In the genomic region with DNA sequence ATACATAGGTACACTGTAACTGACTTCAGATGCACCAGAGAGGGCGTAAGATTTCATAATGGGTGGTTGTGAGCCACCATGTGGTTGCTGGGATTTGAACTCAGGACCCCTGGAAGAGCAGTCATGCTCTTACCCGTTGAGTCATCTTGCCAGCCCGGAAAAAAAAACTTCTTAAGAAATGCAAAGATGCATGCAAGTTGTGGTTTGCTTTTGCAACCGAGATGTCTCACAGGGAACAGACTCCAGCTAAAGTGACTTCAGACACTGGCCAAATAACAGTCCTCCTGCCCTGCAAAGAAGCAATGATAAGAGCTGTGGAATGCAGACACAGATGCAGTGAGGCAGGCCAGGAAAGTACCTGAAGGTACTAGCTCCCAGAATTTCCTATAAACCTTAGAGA, we compare ENCODE assay signal across 25 mouse cellular contexts. TPM values are rescaled to one million over a fixed set of nuclear protein-coding genes. Genes with fewer than 3 reads are reported as not detected.
"Had no signal": no experiment of that assay in that cellular context is flagged by ENCODE, and none has a peak within 500 bp of the region (broad histone marks: within the 10 kb centered on the region; RNA-seq: fewer than 3 reads in every experiment).

No protein-coding gene starts in this region.

- H3K9me3 ChIP-seq: kidney, embryonic 15.5 days; limb, embryonic 10.5 days; limb, embryonic 13.5 days; liver, embryonic 12.5 days; liver, embryonic 15.5 days; megakaryocyte, embryonic 14.5 days; midbrain, embryonic 10.5 days; midbrain, embryonic 13.5 days; neural tube, embryonic 13.5 days had no signal

- H3K9ac ChIP-seq: kidney, embryonic 15.5 days; limb, embryonic 13.5 days; liver, embryonic 12.5 days; liver, embryonic 15.5 days; midbrain, embryonic 13.5 days; neural tube, embryonic 13.5 days had no signal

- H3K27me3 ChIP-seq: kidney, embryonic 15.5 days; limb, embryonic 13.5 days; liver, embryonic 12.5 days; liver, embryonic 15.5 days; midbrain, embryonic 13.5 days; neural tube, embryonic 13.5 days had no signal

- H3K4me1 ChIP-seq: kidney, embryonic 15.5 days; limb, embryonic 10.5 days; limb, embryonic 13.5 days; liver, embryonic 12.5 days; liver, embryonic 15.5 days; midbrain, embryonic 10.5 days; midbrain, embryonic 13.5 days; neural tube, embryonic 13.5 days had no signal

- H3K4me3 ChIP-seq: kidney, embryonic 15.5 days; layer of hippocampus, adult 2 months; limb, embryonic 10.5 days; limb, embryonic 13.5 days; liver, embryonic 12.5 days; liver, embryonic 15.5 days; midbrain, embryonic 10.5 days; midbrain, embryonic 13.5 days; myocyte; neural tube, embryonic 13.5 days had no signal

- ATAC-seq: intestine, postnatal 0 days; liver, embryonic 12.5 days; midbrain, embryonic 13.5 days; midbrain, embryonic 16.5 days had no signal

- H3K27ac ChIP-seq: kidney, embryonic 15.5 days; layer of hippocampus, adult 2 months; limb, embryonic 10.5 days; limb, embryonic 13.5 days; liver, embryonic 12.5 days; liver, embryonic 15.5 days; midbrain, embryonic 10.5 days; midbrain, embryonic 13.5 days; neural tube, embryonic 13.5 days had no signal

- H3K4me2 ChIP-seq: kidney, embryonic 15.5 days; limb, embryonic 13.5 days; liver, embryonic 12.5 days; liver, embryonic 15.5 days; midbrain, embryonic 13.5 days; neural tube, embryonic 13.5 days had no signal

- DNase-seq: kidney, adult 2 months; kidney, postnatal 14 days; layer of hippocampus, adult 9-11 months; liver; lung, adult 2 months; lung, postnatal 14 days; lung, postnatal 4 days; retina, postnatal 1 day; right cerebral cortex, postnatal 25 days; thymus, postnatal 25 days had no signal

RNA-seq across cellular contexts. Expression of gene Tgm4, which starts 56.3 kb away (rescaled TPM):
- total RNA-seq: neutrophil, adult 5-6 weeks had no signal
- polyA plus RNA-seq: intestine, postnatal 0 days; kidney, adult 2 months had no signal

RNA-seq across cellular contexts. Expression of gene Clec3b, which starts 59.9 kb away (rescaled TPM):
- total RNA-seq: monocyte, adult 5-6 weeks; neutrophil, adult 5-6 weeks had no signal
- polyA plus RNA-seq: limb, embryonic 10.5 days; liver, embryonic 12.5 days; liver, embryonic 15.5 days; midbrain, embryonic 13.5 days had no signal
